Mouse (Mus musculus) heart, postnatal 0 days (tissue): ENCODE results near the gene Gipc2.

Experiments used
- CTCF ChIP-seq: IDR thresholded peaks from 2 replicates; pipeline ENCODE4 v1.5.1; 2016; ENCODE audit warnings: antibody characterized with exemption, control low read depth, low read depth
- EP300 ChIP-seq: IDR thresholded peaks from 2 replicates; pipeline ENCODE4 v1.6.1; 2016; ENCODE audit warnings: antibody characterized with exemption, low read depth

GRCm38 (mm10) chr3:152204577-152204976 is 38.5 kb upstream of the Gipc2 start:
- no peak for TF ChIP-seq CTCF
- TF ChIP-seq EP300, result no peak
